Mouse (Mus musculus) embryonic facial prominence, embryonic 15.5 days (tissue): ENCODE results near the gene Gm11487. TPM values are rescaled to one million over a fixed set of nuclear protein-coding genes. Genes with fewer than 3 reads are reported as not detected.
"Not testable (repeated sequence)": the region's sequence is repeated elsewhere in the genome, so short reads cannot be mapped to it uniquely, and the experiment has no call there.

Experiments
- ATAC-seq: fragments of 200-750 bp; cut with Nextera tagmentation; 2 replicates; pipeline ENCODE4 v1.8.0; 2017; ENCODE audit warnings: low read depth, moderate TSS enrichment; ENCODE audit not compliant: insufficient number of reproducible peaks, low FRiP score, low TSS enrichment
- H3K27ac ChIP-seq: fragments of 300-500 bp; sonication (generic); replicated peaks from 2 replicates; pipeline ENCODE4 v1.5.1; 2015; ENCODE audit warnings: mild to moderate bottlenecking, inconsistent platforms
- H3K27me3 ChIP-seq: fragments of 300-500 bp; sonication (generic); 2 replicates; pipeline ENCODE4 v1.6.1; 2015; ENCODE audit warnings: inconsistent platforms
- H3K36me3 ChIP-seq: fragments of 300-500 bp; sonication (generic); 2 replicates; pipeline ENCODE4 v1.6.1; 2015; ENCODE audit warnings: mild to moderate bottlenecking, inconsistent platforms
- H3K4me1 ChIP-seq: fragments of 300-500 bp; sonication (generic); 2 replicates; pipeline ENCODE4 v1.6.1; 2015; ENCODE audit warnings: inconsistent platforms
- H3K4me2 ChIP-seq: fragments of 300-500 bp; sonication (generic); replicated peaks from 2 replicates; pipeline ENCODE4 v1.6.1; 2015; ENCODE audit warnings: mild to moderate bottlenecking, inconsistent platforms
- H3K4me3 ChIP-seq: fragments of 300-500 bp; sonication (generic); replicated peaks from 2 replicates; pipeline ENCODE4 v1.5.1; 2015; ENCODE audit warnings: mild to moderate bottlenecking, inconsistent platforms
- H3K9ac ChIP-seq: fragments of 300-500 bp; sonication (generic); 2 replicates; pipeline ENCODE4 v1.6.1; 2015; ENCODE audit warnings: inconsistent platforms
- H3K9me3 ChIP-seq: fragments of 300-500 bp; sonication (generic); replicated peaks from 2 replicates; pipeline ENCODE4 v1.6.1; 2016; ENCODE audit warnings: inconsistent platforms
- WGBS: fragments of 180-500 bp; shearing (Covaris S2); methylation state at CpG from one replicate; pipeline ENCODE4 v1.1.7; 2015; 5-methylcytosine and 5-hydroxymethylcytosine counted together
- polyA plus RNA-seq: library from polyadenylated mRNA; unstranded; fragments of >200 nt; fragmentation: Nextera tagmentation; extraction: Ambion mirVana; gene quantifications from 2 replicates; pipeline ENCODE4 v1.2.1, GENCODE M21; 2015

Gene Gm11487
- not detected in 2 replicates for polyA plus RNA-seq

- not testable (repeated sequence) for H3K27me3 ChIP-seq, H3K27ac ChIP-seq, H3K9me3 ChIP-seq, ATAC-seq, H3K4me3 ChIP-seq, H3K4me2 ChIP-seq, H3K36me3 ChIP-seq, H3K9ac ChIP-seq, H3K4me1 ChIP-seq
- WGBS: 89% methylated on average over 4 of the region's 4 CpGs
Observed at GRCm38 (mm10) chr4:73404972-73405371, at the start of gene Gm11487. Gene Gm11487 (minus strand): TSS chr4:73405072.

- Histone ChIP-seq H3K27ac (no peak overlapping the region), H3K4me2 (no peak overlapping the region), H3K9me3 (no peaks in the 10 kb centered on the region), H3K4me1 (no peaks in the 10 kb centered on the region), H3K4me3 (no peak overlapping the region), H3K9ac (no peak overlapping the region), H3K36me3 (no peaks in the 10 kb centered on the region), H3K27me3 (no peaks in the 10 kb centered on the region)
- no peak for ATAC-seq
- 52% methylated on average over 7 of the region's 7 CpGs for WGBS
Observed at GRCm38 (mm10) chr4:73444715-73445114, 39.8 kb upstream of the Gm11487 start.

- ATAC-seq: no peak
- Histone ChIP-seq H3K27ac (no peak overlapping the region), H3K27me3 (no peaks in the 10 kb centered on the region), H3K9ac (no peak overlapping the region), H3K4me1 (no peaks in the 10 kb centered on the region), H3K4me3 (no peak overlapping the region), H3K36me3 (no peaks in the 10 kb centered on the region), H3K9me3 (no peaks in the 10 kb centered on the region), H3K4me2 (no peak overlapping the region)
- 34% methylated on average over 1 of the region's 1 CpGs for WGBS
Observed at GRCm38 (mm10) chr4:73442568-73442967, 37.7 kb upstream of the Gm11487 start.

GRCm38 (mm10) chr4:73425903-73426302 is 21.0 kb upstream of the Gm11487 start:
- WGBS: 69% methylated on average over 3 of the region's 3 CpGs
- no peak for ATAC-seq
- no peaks in the 10 kb centered on the region for H3K36me3 ChIP-seq
- H3K4me3 ChIP-seq: no peak overlapping the region
- H3K9me3 ChIP-seq: no peaks in the 10 kb centered on the region
- H3K27me3 ChIP-seq: no peaks in the 10 kb centered on the region
- H3K9ac ChIP-seq: no peak overlapping the region
- H3K27ac ChIP-seq: no peak overlapping the region
- H3K4me2 ChIP-seq: no peak overlapping the region
- no peaks in the 10 kb centered on the region for H3K4me1 ChIP-seq

- no peaks in the 10 kb centered on the region for H3K36me3 ChIP-seq
- 94% methylated on average over 12 of the region's 12 CpGs for whole genome bisulfite sequencing
- no peaks in the 10 kb centered on the region for H3K4me1 ChIP-seq
- no peaks in the 10 kb centered on the region for H3K9me3 ChIP-seq
- H3K9ac ChIP-seq: no peak overlapping the region
- no peak overlapping the region for H3K4me2 ChIP-seq
- no peak overlapping the region for H3K4me3 ChIP-seq
- H3K27ac ChIP-seq: no peak overlapping the region
- no peak for ATAC-seq
- H3K27me3 ChIP-seq: no peaks in the 10 kb centered on the region
Observed at GRCm38 (mm10) chr4:73423049-73423448, 18.2 kb upstream of the Gm11487 start.

- no peaks in the 10 kb centered on the region for H3K9me3 ChIP-seq
- no peak overlapping the region for H3K27ac ChIP-seq
- no peaks in the 10 kb centered on the region for H3K36me3 ChIP-seq
- H3K9ac ChIP-seq: no peak overlapping the region
- H3K4me1 ChIP-seq: no peaks in the 10 kb centered on the region
- ATAC-seq: no peak
- H3K4me2 ChIP-seq: no peak overlapping the region
- H3K27me3 ChIP-seq: no peaks in the 10 kb centered on the region
- H3K4me3 ChIP-seq: no peak overlapping the region
- 47% methylated on average over 3 of the region's 3 CpGs for WGBS
Observed at GRCm38 (mm10) chr4:73366534-73366933, 38.3 kb downstream of the Gm11487 start.

Other genes with a start within 250 kb of the Gm11487 start
- not detected in 2 replicates for gene Gm11238, start 202.8 kb upstream of the Gm11487 start, polyA plus RNA-seq
- gene Gm11237, start 217.9 kb upstream of the Gm11487 start, polyA plus RNA-seq: not detected in 2 replicates
- not detected in 2 replicates for gene Gm11236, start 233.0 kb upstream of the Gm11487 start, polyA plus RNA-seq